Mouse (Mus musculus) bone marrow, adult 2 months (tissue): ENCODE measurements around the gene Sec13.
A peak's percentile ranks its signal among the peaks of the same experiment; 100 is the strongest.

ENCODE experiments used
- CTCF ChIP-seq: fragments of 200-500 bp; IDR thresholded peaks from 2 replicates; pipeline ENCODE4 v1.5.1; 2011; ENCODE audit warnings: low read length, control low read depth; ENCODE audit not compliant: control insufficient read depth, insufficient read depth
- POLR2A ChIP-seq: fragments of 200-500 bp; IDR thresholded peaks from 2 replicates; pipeline ENCODE4 v1.6.1; 2011; ENCODE audit warnings: low read depth, mild to moderate bottlenecking, control low read depth, low read length, borderline replicate concordance; ENCODE audit not compliant: control insufficient read depth

DNA sequence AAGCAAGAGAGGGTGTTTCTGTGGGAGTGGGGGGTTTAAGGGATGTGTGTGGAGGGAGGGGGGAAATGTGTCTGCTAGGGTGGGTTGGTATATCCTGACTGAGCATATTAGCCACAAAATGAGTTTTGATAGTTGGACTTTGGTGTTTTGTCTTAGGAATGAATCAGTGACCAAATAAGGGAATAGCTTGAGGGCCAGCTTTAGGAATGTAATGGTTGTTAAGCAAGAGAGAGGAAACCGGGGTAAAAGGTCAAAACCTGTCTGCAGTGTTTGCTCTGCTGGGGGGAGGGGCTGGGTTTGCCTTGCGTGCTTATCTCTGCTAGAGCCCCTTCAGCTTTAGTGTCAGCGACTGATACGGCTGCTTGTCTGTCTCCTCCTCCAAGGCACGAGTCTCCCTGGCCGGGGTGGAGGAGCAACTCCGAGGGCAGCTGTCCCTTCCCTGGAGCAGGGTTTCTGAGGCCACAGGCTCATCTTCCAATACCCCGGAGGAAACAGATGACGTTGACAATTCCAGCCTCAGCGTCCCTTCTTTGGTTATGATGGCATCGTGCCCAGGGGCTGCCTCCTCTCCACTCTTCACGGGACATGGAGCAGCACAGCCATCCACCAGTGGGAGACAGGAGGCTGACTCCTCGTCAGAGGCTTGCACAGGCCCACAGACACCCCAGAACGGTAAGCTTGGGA lies 50.0 kb downstream of the Sec13 start:
- TF ChIP-seq CTCF (no peak), POLR2A (peak; percentile 62; the same call in 1 of the 2 replicates)
